Mouse (Mus musculus) heart, adult 8-10 months (tissue): ENCODE measurements at regions not wholly inside any gene's neighbourhood (a gene's known extent, or its start where the extent isn't known, plus 50 kb on each side); places are given as distances from the start of the nearest gene placed in this dataset.

Experiments used
- DNase-seq: peaks from one replicate; pipeline ENCODE4 v3.0.0; 2022; ENCODE audit warnings: low spot score

DNA sequence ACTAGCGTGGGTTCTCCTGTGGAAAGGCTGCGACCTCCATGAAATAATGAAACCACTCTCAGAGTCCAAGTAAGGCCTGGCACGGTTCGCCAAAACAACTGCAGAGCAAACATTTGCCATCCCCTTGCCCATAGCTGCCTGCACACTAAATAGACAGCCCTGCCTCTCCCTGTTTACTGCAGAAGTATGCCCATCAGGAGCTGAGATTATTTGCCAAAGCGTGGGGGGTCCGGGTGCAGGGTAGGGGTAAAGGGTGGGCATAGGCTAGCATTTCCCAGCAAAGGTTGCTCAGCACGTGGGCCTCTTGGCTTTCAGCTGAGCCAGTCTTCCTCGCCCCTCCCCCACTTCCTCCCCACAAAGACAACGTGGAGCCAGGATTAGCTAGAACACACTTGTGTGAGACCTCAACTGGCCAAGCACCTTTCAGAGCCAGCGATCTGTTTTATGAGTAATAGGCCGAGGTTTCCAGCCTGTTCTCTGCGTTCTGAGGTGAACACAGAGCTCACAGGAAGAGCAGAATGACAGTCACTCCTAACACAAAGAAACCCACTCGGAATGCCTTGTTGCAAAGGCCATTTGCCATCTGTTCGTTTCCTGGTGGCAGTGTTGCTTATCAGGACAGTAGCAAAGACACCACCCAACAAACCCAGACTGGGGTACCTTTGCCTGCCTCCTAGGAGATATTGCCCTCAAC, 55.6 kb upstream of the Cep85l start:
- DNase-seq, result peak; percentile 91

DNA sequence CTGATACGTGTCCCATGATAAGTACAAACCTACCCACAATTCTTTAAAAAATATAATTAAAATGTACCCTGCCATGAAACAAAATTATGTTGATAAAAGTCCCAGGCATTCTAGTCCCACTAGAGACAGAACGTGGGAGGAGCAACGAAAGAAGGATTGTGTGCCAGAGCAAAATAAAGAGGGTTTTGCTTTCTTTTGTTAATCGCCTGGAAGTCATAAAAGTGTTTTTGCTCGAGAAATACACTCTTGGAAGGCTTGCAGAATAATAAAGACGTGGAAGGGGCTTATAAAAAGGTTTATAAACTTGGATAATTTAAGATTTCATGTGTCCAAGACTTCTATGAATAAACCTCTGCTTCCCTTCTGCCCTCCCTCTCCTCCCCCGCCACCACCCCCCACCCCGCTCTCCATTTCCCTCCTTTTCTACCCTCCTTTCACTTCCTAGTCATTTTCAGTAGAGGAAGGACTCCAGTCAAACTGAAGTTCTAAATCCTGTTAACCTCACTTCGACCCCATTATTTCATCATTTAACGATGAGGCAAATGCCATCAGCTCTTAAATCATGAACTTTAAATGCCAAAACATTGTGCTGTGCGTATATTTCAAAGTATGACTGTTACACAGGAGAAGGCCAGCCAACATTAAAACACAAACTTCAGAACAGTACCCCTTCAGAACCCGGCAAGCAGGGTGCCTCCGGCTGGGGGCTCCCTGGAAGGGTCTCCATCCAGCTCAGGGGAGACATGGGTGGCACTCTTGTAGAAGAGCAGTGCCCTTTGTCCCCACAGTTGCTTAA, 54.8 kb upstream of the Cep85l start:
- no peak for DNase-seq

DNA sequence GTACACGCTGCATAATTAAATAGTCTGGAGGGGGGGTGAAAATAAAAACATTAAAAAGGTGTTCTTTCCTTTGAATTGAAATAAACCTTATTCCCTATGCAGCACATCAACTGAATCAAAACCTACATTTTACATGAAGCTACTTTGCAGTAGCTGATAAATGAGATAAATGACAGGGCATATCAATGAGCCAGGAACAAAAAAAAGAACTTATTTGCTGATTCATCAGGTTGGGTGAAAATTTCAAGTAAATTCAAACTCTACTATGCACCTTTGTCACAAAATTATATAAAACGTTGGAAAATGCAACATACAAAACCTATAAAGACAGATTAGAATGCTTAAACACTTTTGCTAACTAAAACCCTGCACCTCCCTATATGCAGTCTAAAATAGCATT, 53.0 kb upstream of the Cep85l start:
- no peak for DNase-seq

DNA sequence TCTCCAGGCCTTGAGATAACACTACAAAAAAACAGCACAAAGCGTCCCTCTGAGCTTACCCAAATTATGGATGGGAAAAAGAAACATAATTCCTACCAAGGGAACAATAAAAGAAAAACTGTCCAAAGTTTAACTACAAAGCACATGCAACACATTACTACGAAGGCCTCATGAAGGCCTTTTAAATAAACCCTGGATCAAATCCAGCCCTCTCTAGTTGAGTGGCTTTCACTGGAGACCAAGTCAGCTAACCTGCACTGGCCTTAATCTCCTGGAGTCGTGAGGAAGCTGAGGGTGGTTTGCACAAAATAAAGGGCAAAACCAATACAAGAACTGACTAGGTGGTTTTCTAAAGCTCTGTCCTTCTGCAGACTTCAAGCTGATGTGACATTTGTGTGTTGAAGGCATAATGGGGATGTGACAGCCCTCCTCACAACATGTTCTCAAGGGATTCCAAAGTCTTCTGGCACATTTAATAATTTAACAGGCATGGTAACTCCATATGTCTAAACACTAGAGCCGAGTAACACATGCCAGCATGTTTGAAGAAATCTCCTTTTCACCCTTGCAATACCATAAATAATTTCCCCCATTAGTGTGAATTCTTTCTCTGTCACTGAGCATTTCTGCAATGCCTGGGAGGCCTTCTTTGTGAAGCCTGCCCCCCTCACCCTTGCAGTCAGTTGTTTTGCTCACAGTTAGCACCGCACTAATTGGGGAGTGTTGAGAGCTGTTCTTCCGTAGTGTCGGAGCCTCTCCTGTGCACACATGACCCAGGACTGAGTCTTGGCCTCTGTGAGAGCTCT, 50.0 kb upstream of the Cep85l start:
- no peak for DNase-seq
